Mouse (Mus musculus) cortical plate, adult 2 months (tissue): ENCODE results near the gene Cadps2.

Experiments used
- CTCF ChIP-seq: fragments of 200-500 bp; IDR thresholded peaks from 2 replicates; pipeline ENCODE4 v1.5.1; 2011; ENCODE audit warnings: mild to moderate bottlenecking, control low read depth, low read length; ENCODE audit not compliant: insufficient read depth; ENCODE audit errors: extremely low read depth
- POLR2A ChIP-seq: fragments of 200-500 bp; IDR thresholded peaks from 2 replicates; pipeline ENCODE4 v1.6.1; 2011; ENCODE audit warnings: mild to moderate bottlenecking, low read length, control low read depth; ENCODE audit not compliant: insufficient read depth; ENCODE audit errors: extremely low read depth

DNA sequence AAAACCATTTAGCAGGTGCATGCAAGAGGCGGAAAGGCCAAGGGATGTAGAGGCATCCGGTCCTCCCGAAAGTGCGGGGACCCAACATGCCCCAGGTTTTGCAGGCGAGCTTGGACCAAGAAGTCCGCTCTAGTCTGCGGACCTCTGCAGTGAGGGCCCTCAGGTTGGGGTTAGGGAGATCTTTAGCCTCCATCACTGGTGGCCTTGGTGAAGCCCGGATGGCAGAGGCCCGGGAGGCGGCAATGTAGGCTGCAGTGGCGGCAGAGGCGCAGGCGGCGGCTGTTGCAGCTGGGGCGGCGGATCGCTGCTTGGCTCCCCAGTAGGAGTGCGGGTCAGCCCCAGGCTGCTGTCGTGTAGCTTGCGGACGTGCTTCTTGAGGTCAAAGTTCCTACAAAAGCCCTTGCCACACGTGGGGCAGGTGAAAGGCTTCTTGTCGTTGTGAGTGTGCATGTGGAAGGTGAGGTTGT, 593.6 kb downstream of the Cadps2 start:
- TF ChIP-seq POLR2A (no peak), CTCF (no peak)
